Mouse (Mus musculus) kidney, postnatal 14 days (tissue): ENCODE results near the gene Haus7.

Experiments
- DNase-seq: peaks from one replicate; pipeline ENCODE4 v3.0.0; 2022; ENCODE audit warnings: mixed read lengths

Gene Haus7

DNA sequence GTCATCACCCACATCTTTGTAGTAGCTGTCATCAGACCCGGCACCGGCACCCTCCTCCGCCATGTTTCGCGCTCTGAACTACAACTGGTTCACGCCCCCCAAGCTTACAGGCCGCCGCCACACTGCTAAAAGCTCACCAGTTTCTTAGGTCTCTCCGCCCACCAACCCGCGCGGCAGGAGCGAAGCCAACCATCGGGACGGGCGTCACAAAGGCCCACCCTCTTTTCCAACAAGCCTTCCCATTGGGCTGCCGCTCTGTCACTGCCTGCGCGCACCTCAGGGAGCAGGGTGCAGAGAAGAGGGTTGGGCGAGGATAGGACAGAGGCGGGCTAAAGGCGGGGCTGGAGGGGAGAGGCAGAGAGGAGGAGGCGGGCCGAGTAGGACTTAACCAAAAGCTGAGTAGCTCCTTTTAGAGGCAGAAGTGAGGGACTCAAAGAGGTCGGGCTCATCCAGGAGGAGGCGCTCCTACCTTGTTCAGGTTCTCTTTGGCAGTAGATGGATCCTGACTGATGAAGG is at the start of gene Haus7:
Gene Haus7, minus strand, starts transcription at position 168 of the 516 bp plus-strand sequence.
- DNase-seq: peak; percentile 94

DNA sequence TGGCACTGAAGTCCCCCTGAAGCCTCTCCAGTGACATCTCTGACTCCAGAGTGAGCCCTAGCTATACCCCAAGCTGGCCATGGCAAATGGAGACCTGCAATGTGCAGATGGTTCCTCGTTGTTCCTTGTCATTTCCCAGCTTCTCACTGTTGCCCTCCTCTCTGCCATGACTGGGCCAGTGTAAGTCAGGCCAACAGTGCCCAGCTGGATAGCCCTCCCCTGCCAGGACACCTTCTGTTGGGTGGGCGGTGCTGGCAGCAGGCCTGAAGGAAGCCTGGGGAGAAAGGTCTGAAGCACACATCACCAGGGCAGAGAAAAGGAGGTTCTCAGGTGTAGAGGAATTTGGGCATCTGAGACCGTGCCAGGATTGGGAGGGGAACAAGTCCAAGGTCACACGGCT is 47.7 kb upstream of the Haus7 start:
- DNase-seq: no peak

DNA sequence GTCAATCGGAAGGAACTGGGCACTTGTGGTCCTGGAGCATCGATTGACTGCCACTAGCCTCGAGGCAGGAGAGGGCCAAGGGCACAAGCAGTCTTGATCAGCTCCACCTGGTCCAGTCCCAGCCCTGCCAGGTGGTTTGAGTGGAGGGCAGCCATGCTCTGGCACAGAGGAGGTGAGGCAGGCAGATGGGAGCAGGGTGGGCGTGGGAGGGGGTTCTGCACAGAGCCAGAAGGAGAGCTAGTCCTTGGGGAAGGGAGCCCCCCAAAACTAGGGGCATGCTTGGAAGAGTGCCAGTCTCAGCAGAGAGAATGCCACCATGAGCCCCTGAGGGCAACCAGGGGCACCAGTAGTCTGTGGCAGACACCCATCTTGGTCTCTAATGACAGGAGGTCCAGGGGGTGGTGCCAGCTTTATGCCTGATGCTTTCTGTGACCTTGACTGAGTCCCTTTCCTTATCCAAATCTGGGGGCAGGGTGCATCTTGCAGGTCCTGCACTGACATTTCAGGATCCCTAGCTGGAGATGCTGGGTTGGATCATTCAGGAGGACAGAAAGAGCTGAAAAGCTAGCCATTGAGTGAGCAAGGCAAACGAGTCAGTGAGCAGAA is 46.4 kb upstream of the Haus7 start:
- DNase-seq: no peak

DNA sequence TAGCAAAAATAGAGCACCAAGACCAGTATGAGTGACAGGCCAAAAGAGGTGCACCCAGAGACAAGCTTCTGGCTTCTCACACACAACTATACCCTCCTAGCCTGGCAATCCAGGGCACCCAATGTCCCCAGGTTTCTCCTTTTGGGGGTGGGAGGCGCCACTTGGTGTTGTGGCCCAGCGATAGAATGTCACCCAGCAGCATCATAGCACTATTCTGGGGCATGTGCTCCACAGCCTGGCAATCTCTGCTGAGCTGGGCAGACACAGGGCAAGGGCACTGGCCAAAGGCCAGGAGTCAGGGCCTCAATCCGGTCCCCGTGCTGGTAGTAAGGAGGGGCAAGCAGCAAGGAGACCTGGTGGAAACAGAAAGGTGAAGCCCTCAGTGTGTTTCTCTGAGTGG is 37.9 kb upstream of the Haus7 start:
- no peak for DNase-seq

DNA sequence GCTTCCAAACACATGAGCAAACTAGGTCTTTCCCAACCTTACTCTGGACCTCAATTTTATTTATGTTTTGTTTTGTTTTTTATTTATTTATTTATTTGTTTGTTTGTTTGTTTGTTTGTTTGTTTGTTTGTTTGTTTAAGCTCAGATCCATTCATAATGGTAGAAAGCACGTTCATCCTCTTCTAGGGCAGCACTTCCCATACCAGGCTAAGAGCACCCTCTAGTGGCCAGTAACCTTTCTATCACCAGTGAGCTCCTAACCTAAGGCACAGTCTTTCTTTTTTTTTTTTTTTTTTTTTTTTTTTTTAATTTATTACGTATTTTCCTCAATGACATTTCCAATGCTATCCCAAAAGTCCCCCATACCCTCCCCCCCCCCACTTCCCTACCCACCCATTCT is 34.7 kb upstream of the Haus7 start:
- DNase-seq: peak; percentile 75

DNA sequence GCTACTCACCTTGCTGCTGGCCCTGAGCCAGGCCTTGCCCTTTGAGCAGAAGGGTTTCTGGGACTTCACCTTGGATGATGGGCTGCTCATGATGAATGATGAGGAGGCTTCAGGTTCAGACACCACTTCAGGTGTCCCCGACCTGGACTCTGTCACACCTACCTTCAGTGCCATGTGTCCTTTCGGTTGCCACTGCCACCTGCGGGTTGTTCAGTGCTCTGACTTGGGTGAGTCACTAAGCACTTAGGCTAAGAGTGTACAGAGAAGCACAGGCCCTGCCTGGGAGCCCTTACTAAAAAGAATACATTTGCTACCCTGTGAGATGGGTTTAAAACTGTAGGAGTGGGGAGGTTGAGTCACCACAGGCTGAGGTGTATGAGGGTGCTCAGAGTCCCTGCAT is 32.0 kb upstream of the Haus7 start:
- no peak for DNase-seq

DNA sequence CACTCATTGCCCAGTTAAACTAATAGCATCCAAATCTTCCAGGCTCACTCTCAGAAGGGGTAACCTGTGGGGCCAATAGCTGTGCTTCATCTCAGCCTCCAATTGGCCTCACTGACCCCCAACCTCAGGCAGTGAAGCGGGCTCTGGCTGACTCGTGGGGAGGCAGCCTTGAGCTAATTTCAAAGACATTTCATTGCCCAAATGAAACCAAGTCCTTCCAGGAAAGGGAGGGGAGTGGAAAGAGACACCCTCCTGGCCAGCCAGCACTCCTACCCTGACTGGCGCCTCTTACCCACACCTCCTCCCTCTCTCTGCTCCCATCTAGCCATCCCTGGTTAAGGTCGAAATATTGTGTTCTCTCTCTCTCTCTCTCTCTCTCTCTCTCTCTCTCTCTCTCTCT is 31.3 kb upstream of the Haus7 start:
- DNase-seq: no peak

DNA sequence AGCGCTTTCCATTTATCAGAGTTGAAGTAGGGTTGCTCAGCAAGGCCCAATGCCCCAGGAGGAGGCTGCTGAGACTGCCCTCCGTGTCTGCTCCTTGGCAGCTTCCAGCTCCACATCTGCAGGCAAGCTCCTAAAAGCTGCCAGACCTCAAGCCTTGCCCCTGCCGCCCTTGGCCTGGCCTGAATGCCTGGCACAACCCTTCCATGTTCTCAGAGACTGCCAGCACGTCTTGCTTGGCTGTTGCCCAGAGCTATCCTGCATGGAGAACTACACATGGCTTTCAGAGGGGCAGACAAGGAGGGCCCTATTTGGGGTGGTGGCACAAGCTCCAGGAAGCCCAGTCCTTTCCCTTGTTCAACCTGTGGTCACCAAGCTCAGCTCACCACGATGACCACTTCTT is 28.1 kb upstream of the Haus7 start:
- no peak for DNase-seq

DNA sequence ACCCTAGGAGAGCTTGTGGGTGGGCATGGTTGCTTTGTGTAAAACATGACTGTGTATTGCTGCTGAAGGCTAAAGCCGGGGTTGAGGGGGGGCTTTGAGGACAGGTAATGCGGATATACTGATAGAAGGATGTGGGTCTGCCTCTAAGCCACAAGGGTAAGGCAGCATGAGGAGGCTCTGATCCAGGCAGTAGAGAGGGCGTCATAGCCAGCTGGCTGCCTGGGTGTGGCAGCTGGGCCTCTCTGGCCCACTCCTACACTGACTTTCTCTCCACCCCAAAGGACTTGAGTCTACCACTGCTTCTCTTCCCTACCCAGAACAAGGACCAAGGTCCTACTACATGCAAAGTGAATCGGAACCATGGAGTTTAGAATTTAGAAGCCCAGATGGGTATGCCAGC is 26.0 kb upstream of the Haus7 start:
- DNase-seq: no peak

DNA sequence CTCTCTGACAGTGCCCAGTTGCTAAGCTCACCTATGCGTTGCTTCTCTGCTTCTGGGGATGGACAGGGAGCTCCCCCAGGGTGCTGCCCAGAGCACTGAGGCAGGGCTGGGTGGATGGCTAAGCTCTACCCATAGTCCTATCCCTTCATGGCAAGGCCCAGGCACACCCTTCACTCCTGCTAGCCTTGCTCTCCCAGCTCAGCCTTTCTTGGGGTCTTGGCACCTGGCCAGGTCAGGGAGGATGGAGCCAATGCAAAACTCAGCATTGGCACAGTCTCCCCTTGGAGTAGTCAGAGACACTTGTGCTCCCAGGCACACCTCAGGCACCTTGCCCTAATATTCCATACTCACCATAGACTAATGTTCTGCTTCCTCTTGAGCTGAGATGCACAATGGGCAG is 25.2 kb upstream of the Haus7 start:
- DNase-seq: no peak

DNA sequence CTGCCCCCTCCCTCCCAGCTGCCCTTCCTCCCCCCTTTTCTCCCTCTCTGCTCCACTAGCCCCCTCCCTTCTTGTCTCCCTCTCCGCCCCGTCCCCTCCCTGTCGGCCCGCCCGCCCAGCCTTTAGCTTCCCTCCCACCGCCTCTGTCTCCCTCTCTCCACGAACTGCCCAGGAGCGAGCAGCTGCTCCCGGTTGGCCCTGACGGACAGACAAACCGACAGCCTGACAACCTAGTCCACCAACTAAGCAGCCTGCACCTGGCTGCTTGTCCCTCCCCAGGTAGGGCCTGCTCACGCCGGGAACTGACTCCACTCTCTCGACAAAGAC is 24.6 kb upstream of the Haus7 start, which contains the start of gene Bgn:
Gene Bgn, plus strand, starts transcription at position 119 of the 327 bp plus-strand sequence.
- peak; percentile 41 for DNase-seq

DNA sequence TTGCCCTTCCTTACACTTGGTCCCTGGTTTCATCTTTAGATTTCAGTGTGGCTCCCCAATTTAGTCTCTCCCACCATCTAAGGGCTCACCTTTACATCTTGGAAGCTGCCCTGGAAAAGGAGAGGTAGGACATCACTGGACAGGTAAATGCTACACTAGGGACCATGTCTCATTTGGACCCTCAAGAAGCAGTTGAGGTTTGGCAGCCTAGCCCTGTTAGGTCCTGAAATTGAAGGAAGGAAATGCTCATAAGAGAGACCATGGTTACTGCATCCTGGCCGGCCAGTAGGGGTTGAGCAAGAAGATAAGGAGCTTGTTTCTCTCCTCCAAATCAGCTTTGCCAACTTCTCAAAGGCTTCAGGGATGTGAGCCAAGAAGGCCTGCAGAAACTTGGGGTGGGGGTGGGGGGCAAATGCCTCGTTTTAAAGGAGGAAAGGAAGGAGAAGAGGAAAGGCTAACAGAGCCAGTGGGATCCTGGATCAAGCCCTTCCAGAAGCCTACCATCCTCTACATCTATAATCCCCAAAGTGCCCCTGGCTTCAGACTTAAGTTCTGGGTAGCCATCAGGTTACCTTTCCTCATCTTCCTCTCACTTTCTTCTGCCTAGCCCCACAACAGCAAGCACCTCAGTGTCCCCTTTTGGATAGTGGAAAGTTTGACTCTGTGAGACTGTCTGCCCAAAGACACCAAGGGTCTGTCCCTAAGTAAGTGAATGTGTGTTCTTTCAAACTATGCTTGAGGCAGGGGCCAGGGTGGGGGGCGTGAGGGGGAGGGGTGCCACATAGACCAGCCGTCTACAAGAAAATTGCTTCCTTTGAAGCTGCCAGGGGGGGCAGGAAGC is 24.0 kb upstream of the Haus7 start:
- no peak for DNase-seq

DNA sequence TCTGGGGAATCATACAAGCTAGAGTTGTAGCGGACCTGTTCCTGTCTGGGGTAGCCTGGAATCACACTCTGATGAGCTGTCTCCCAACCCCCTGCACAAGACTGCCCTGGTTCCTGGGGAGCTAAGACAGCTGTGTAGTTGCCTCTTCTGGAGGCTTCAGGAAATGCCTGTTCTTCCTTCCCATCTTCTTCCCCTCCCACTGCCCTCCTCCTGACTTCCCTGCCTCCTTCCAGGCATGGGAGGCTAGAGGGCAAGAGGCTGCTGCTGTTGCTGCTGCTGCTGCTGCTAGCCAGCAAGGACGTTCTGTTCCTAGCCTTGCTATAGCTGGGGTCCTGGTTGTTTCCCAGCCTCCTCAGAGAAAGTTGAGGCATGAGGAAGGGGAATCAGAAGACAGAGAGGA is 21.5 kb upstream of the Haus7 start:
- peak; percentile 53 for DNase-seq

DNA sequence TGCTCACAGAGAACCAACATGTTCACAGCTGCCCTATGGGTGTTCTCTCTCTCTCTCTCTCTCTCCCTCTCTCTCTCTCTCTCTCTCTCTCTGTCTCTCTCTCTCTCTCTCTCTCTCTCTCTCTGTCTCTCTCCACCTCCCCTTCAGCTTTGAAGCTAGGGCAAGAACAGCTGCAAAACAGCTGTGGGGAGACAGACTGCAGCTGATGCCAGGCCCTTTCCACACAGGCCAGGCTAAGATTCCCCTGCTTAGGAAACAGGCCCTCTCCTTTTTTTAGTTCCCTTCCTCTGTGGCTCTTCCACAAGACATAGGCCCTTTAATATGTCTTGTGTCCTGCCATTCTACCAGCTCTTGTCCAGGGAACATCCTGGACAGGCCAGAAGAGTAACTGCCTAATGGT is 20.8 kb upstream of the Haus7 start:
- DNase-seq: peak; percentile 25

DNA sequence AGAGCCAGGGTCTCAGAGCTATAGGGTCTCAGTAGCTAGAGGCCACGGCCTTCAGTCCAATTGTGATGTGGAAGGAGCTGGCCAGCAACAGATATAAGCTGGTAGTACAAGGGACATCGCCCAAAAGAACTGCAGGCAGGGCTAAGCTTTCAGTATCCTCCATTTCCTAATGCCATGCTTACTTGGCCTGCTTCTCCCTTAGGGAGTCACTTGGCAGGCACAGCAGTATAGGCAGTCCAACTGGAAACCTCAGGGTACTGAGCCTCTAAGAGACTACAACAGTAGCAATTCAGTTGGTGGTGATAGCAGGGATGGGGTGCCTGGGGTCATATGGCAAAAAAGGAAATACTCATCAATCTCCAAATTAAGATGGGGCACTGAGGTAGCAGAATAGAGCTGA is 18.7 kb upstream of the Haus7 start:
- DNase-seq: no peak

DNA sequence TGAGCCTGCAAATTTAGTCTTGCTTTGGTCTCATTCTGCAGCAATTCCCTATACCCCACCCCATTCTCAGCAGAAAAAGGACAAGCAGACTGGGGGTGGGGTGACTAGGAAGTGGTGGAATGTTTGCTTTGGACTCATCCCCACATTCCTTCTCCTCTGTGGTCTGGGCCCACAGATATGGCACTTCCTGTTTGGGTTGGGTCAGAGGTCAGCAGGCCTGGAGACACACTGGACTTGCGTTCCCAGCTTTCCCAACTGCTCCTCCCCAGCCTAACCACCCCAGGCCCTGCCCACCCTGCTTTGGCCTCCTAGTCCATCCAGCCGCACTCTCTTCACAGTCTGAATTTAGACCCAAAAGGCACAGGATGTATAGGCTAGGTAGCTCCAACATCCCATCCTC is 17.8 kb upstream of the Haus7 start:
- DNase-seq: peak; percentile 83

DNA sequence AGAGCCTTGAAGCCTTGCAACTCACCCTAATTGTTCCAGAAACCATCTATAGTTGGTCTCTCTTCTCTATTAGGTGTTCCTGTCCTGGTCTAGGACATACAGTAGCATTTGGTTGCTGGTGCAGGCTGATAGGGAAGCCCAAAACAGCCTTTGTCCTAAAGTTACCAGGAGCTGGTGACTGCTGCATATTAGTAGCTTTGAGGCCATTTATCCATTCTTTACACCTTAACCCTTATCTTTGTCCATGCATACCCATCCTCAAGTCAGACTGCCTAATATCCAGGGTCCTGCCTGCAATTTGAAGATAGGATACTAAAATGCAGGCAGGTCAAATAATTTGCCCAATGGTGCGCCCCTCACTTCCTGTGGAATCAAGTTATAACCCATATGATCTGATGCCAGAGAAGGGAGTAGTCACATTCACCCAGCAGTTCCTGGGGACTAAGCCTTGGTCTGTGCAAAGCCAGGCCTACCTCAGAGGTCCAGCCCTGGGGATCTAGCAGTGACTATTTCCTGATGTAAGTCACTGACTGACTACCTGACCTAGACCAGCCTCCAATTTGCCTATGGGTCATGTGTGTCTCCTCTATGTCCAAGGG is 16.9 kb upstream of the Haus7 start:
- DNase-seq: no peak

DNA sequence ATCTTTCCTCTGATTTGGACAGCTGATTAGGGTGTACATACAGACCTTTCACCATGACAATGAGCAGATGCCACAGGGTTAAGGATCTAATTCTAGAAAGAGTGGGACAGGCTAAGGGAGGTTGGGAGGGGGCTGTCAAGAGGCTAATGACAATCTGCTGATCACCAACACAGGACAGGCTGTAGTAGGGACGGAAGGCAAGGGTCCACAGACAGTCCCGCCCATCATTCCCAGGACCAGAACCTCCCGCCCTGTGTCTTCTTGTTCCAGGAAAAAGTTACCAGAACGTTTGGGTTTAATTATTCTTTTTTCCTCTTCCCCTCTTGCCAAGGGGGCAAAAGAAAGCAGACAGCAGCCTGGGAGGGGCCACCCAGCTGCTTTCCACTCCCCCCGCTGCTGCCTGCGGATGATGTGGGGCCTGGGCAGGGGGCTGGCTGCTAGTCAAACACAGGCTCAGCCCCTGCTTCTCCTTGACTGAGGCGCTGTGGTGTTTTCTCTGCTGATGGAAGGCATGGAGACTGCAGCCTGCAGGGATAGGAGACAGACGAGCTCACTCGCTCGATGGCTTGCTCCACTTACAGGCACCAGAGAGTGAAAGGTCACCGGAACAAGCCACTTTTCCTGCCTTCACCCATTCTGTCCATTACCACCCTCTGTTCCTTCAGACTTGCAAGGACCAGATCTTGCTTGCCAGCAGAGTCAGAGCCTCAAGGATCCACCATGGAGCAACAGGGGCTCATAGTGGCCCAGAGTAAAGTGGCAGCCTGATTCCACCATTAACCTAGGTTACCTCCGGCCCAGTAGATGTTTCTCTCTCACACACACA is 15.7 kb upstream of the Haus7 start:
- no peak for DNase-seq

DNA sequence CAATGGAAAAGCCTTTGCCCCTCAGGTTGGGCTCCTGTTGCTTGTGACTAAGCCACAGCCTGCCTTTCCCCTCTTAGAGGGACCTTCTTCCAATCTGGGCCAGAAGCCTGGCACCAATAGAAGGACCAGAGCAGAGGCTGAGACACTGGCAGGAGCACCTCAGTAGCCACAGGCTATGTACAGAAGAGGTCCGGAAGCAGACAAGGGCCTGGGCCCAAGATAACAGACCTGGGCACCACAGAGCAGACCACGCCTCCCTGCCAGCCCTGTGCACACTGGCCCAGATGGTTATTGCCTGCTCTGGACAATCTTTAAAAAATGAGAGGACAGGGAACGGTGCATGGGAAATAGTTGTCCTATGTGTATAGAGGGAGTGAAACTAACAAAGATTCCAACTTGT is 12.9 kb upstream of the Haus7 start:
- no peak for DNase-seq

DNA sequence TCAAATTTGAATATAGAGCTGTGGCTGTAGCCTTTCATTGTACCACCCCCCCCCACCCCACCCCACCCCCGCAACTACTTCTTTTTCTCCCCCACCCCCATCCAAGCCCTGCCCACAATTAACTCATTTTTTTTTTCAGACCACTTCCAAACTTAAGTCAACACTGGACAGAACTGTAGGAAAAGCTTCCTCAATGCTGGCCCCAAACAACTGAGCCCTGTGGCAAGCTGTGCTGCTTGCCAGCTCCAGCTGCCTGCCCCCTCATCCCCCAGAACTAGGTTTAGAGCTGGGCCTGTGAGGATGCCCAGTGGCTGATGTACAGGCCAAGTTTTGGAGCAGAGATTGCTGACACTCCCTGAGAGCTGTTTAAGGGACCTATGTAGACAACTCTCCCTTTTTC is 9.9 kb upstream of the Haus7 start:
- DNase-seq: no peak

DNA sequence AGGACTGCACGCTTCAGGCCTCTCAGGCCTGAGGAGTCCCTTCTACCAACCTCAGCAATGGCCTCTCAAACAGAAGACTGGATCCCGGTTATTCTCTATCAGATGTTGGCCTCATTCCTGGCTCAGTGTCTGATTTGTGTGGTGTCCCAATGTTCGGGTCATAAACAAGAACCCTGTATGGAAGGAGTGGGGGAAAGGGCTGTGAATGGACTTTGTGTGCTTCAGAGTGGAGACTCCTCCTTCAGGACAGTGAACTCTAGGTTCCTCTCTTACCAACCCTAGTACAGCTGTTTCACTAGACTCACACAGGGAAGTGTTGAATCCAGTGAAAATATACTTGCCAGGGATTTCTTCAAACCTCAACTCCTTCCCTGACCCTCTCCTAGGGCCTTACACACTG is 9.5 kb upstream of the Haus7 start:
- DNase-seq: no peak

DNA sequence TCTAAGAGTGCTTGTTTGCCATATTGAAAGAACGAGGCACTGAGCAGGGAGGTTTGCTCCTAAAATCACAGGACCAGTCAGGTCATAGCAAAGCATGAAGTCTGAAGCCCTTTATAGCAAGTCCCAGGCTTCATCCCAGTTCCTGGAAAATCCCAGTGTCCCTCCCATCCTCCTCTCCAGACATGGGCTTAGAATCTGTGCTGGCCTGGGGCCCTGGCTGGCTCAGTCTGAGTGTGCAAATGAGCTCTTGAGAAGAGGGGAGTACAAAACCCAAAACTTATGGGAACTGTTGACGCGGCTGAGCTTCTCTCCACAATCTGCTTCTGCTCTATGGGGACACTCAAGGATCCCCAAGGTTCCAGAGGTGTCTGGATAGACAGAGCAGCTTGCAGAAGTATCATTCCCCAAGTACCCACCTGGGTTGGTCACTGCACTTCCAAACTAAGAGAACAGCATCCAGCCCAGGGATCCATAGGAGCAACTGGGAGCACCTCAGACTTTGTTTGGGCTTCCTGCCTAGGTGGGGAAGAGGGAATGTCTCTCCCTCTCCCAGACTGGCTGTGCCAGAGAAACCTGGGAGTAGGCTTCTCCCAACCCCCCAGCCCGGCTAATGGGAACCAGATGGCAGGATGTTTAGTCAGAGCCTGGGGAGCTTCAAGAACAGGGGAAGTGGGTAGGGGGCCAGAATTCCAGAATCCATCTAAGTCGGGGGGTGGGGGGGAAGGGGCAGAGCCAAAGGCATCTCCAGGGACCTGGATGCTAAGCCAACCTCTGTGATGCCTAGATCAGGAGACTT is 8.8 kb upstream of the Haus7 start:
- DNase-seq: no peak
